Comparison of ENCODE assay signal across 16 mouse cellular contexts in the genomic region with DNA sequence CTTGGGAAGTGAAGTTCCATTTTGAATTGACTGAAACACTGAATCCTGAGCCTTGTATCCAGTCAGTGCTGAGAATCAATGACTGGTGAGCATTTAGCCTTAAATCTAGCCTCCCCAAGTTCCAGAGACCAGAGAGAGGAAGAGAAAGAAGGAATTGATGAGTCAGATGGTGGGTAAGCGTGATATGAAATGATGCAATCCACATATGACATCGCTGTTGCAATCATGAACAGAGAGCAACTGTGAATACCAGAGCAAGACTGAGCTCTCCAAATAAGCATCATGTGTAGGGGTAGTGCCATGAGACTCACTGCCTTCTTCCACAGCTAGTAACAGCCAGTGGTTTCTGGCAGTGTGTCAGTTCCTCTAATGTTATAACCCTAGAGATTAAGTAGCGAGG. TPM values are rescaled to one million over a fixed set of nuclear protein-coding genes. Genes with fewer than 3 reads are reported as not detected.
"Had no signal": no experiment of that assay in that cellular context is flagged by ENCODE, and none has a peak within 500 bp of the region (broad histone marks: within the 10 kb centered on the region; RNA-seq: fewer than 3 reads in every experiment).

No protein-coding gene starts in this region.

- H3K27ac ChIP-seq: layer of hippocampus, adult 2 months; left cerebral cortex, adult 2 months; limb, embryonic 10.5 days; liver, embryonic 15.5 days; lung, embryonic 15.5 days; macrophage; neural tube, embryonic 12.5 days had no signal

- H3K9ac ChIP-seq: liver, embryonic 15.5 days; lung, embryonic 15.5 days; neural tube, embryonic 12.5 days had no signal

- H3K36me3 ChIP-seq: limb, embryonic 10.5 days; liver, embryonic 15.5 days; lung, embryonic 15.5 days; neural tube, embryonic 12.5 days had no signal

- H3K27me3 ChIP-seq: liver, embryonic 15.5 days; lung, embryonic 15.5 days; neural tube, embryonic 12.5 days had no signal

- H3K4me1 ChIP-seq: limb, embryonic 10.5 days; liver, embryonic 15.5 days; lung, embryonic 15.5 days; neural tube, embryonic 12.5 days had no signal

- H3K4me3 ChIP-seq: layer of hippocampus, adult 2 months; left cerebral cortex, adult 2 months; limb, embryonic 10.5 days; liver, embryonic 15.5 days; lung, embryonic 15.5 days; neural tube, embryonic 12.5 days had no signal

- H3K9me3 ChIP-seq: limb, embryonic 10.5 days; liver, embryonic 15.5 days; lung, embryonic 15.5 days; neural tube, embryonic 12.5 days had no signal

- DNase-seq: kidney, adult 11 months; kidney, postnatal 10 days; kidney, postnatal 4 days; midbrain, embryonic 14.5 days; retina, postnatal 1 day; right cerebral cortex, postnatal 4 days; thymus, postnatal 36 days had no signal

- H3K4me2 ChIP-seq: liver, embryonic 11.5 days; liver, embryonic 15.5 days; lung, embryonic 15.5 days; neural tube, embryonic 12.5 days had no signal

RNA-seq across cellular contexts. Expression of gene Cadm2, which starts 26.2 kb away (rescaled TPM):
- total RNA-seq: neutrophil, adult 5-6 weeks had no signal
- polyA plus RNA-seq: liver, embryonic 15.5 days; macrophage had no signal
